Mouse (Mus musculus): Measurements from ENCODE around the gene Tnfaip2. TPM values are rescaled to one million over a fixed set of nuclear protein-coding genes. Genes with fewer than 3 reads are reported as not detected.
A peak's percentile ranks its signal among the peaks of the same experiment; 100 is the strongest.

The Tnfaip2 gene
- polyA plus RNA-seq, 1 experiment from 2014 or later = 79.5 TPM

GRCm38 (mm10) chr12:111489261-111489865, 47.1 kb downstream of the Tnfaip2 start:
- H3K9me3 ChIP-seq (ENCODE audit: low read length) = no peaks in the 10 kb centered on the region
- H3K36me3 ChIP-seq (replicated peaks; ENCODE audit: insufficient read depth, low read length) = no peaks in the 10 kb centered on the region
- ATAC-seq = no peak
- peaks cover 48% of the 10 kb centered on the region for H3K27me3 ChIP-seq (ENCODE audit: insufficient read depth, low read length)
- no peak for DNase-seq
- peaks cover 15% of the 10 kb centered on the region; the same call in 1 of the 2 replicates for H3K4me1 ChIP-seq (ENCODE audit: insufficient read depth)
- TF ChIP-seq EP300 (IDR thresholded peaks at IDR 0.05; ENCODE audit: low read depth) (no peak), CTCF (IDR thresholded peaks at IDR 0.05; ENCODE audit: low read depth) (no peak)
- WGBS (ENCODE audit: insufficient replicate concordance) = 62% methylated on average over 11 of the region's 11 CpGs
- H3K4me2 ChIP-seq (ENCODE audit: low read depth, low read length) = no peak overlapping the region
- no peak overlapping the region for H3K9ac ChIP-seq (replicated peaks)
- H3K4me3 ChIP-seq (ENCODE audit: low read depth, low read length) = no peak overlapping the region
- no peak overlapping the region for H3K27ac ChIP-seq (ENCODE audit: low read depth)

GRCm38 (mm10) chr12:111494931-111495330, 52.7 kb downstream of the Tnfaip2 start:
- ATAC-seq (no peak), DNase-seq (no peak)
- Histone ChIP-seq H3K4me1 (ENCODE audit: insufficient read depth) (0 out of 2 replicates have a peak, but pooled peaks cover 1% of the 10 kb centered on the region), H3K27ac (ENCODE audit: low read depth) (no peak overlapping the region), H3K27me3 (ENCODE audit: insufficient read depth, low read length) (0 out of 2 replicates have a peak, but pooled peaks cover 2% of the 10 kb centered on the region), H3K9ac (replicated peaks) (no peak overlapping the region), H3K36me3 (replicated peaks; ENCODE audit: insufficient read depth, low read length) (no peaks in the 10 kb centered on the region), H3K4me3 (ENCODE audit: low read depth, low read length) (no peak overlapping the region), H3K9me3 (ENCODE audit: low read length) (no peaks in the 10 kb centered on the region), H3K4me2 (ENCODE audit: low read depth, low read length) (no peak overlapping the region)
- TF ChIP-seq CTCF (IDR thresholded peaks at IDR 0.05; ENCODE audit: low read depth) (no peak), EP300 (IDR thresholded peaks at IDR 0.05; ENCODE audit: low read depth) (no peak)
- WGBS (ENCODE audit: insufficient replicate concordance) = 63% methylated on average over 4 of the region's 4 CpGs

GRCm38 (mm10) chr12:111497076-111497475, 54.8 kb downstream of the Tnfaip2 start:
- ATAC-seq = no peak
- Histone ChIP-seq H3K4me1 (ENCODE audit: insufficient read depth) (no peaks in the 10 kb centered on the region), H3K27ac (ENCODE audit: low read depth) (no peak overlapping the region), H3K9ac (replicated peaks) (no peak overlapping the region), H3K4me3 (ENCODE audit: low read depth, low read length) (no peak overlapping the region), H3K27me3 (ENCODE audit: insufficient read depth, low read length) (0 out of 2 replicates have a peak, but pooled peaks cover 2% of the 10 kb centered on the region), H3K9me3 (ENCODE audit: low read length) (no peaks in the 10 kb centered on the region), H3K4me2 (ENCODE audit: low read depth, low read length) (no peak overlapping the region), H3K36me3 (replicated peaks; ENCODE audit: insufficient read depth, low read length) (no peaks in the 10 kb centered on the region)
- TF ChIP-seq CTCF (IDR thresholded peaks at IDR 0.05; ENCODE audit: low read depth) (peak; percentile 65), EP300 (IDR thresholded peaks at IDR 0.05; ENCODE audit: low read depth) (no peak)
- peak; percentile 46 for DNase-seq
- 43% methylated on average over 2 of the region's 2 CpGs for WGBS (ENCODE audit: insufficient replicate concordance)

- H3K4me2 ChIP-seq (ENCODE audit: low read depth, low read length) = no peak overlapping the region
- DNase-seq (no peak), ATAC-seq (no peak)
- TF ChIP-seq EP300 (IDR thresholded peaks at IDR 0.05; ENCODE audit: low read depth) (no peak), CTCF (IDR thresholded peaks at IDR 0.05; ENCODE audit: low read depth) (no peak)
- no peak overlapping the region for H3K27ac ChIP-seq (ENCODE audit: low read depth)
- no peaks in the 10 kb centered on the region; the same call in 1 of the 2 replicates for H3K9me3 ChIP-seq (ENCODE audit: low read length)
- no peak overlapping the region for H3K9ac ChIP-seq (replicated peaks)
- no peak overlapping the region for H3K4me3 ChIP-seq (ENCODE audit: low read depth, low read length)
- 0 out of 2 replicates have a peak, but pooled peaks cover 2% of the 10 kb centered on the region for H3K27me3 ChIP-seq (ENCODE audit: insufficient read depth, low read length)
- H3K4me1 ChIP-seq (ENCODE audit: insufficient read depth) = no peaks in the 10 kb centered on the region
- no peaks in the 10 kb centered on the region for H3K36me3 ChIP-seq (replicated peaks; ENCODE audit: insufficient read depth, low read length)
- WGBS (ENCODE audit: insufficient replicate concordance) = 68% methylated on average over 5 of the region's 5 CpGs
Observed at GRCm38 (mm10) chr12:111499617-111500016, 57.3 kb downstream of the Tnfaip2 start.

GRCm38 (mm10) chr12:111500725-111501124, 58.5 kb downstream of the Tnfaip2 start:
- no peak for TF ChIP-seq EP300 (IDR thresholded peaks at IDR 0.05; ENCODE audit: low read depth)
- no peak for TF ChIP-seq CTCF (IDR thresholded peaks at IDR 0.05; ENCODE audit: low read depth)
- ATAC-seq (no peak), DNase-seq (no peak)
- Histone ChIP-seq H3K27ac (ENCODE audit: low read depth) (no peak overlapping the region), H3K4me3 (ENCODE audit: low read depth, low read length) (no peak overlapping the region), H3K9me3 (ENCODE audit: low read length) (no peaks in the 10 kb centered on the region; the same call in 1 of the 2 replicates), H3K9ac (replicated peaks) (no peak overlapping the region), H3K4me2 (ENCODE audit: low read depth, low read length) (no peak overlapping the region), H3K27me3 (ENCODE audit: insufficient read depth, low read length) (0 out of 2 replicates have a peak, but pooled peaks cover 2% of the 10 kb centered on the region), H3K36me3 (replicated peaks; ENCODE audit: insufficient read depth, low read length) (no peaks in the 10 kb centered on the region), H3K4me1 (ENCODE audit: insufficient read depth) (no peaks in the 10 kb centered on the region)
- 55% methylated on average over 5 of the region's 5 CpGs for WGBS (ENCODE audit: insufficient replicate concordance)

GRCm38 (mm10) chr12:111503063-111503567, 60.8 kb downstream of the Tnfaip2 start:
- Histone ChIP-seq H3K9ac (replicated peaks) (no peak overlapping the region), H3K4me1 (ENCODE audit: insufficient read depth) (no peaks in the 10 kb centered on the region; the same call in 1 of the 2 replicates), H3K36me3 (replicated peaks; ENCODE audit: insufficient read depth, low read length) (no peaks in the 10 kb centered on the region), H3K4me3 (ENCODE audit: low read depth, low read length) (no peak overlapping the region), H3K4me2 (ENCODE audit: low read depth, low read length) (no peak overlapping the region), H3K9me3 (ENCODE audit: low read length) (no peaks in the 10 kb centered on the region; the same call in 1 of the 2 replicates), H3K27ac (ENCODE audit: low read depth) (no peak overlapping the region), H3K27me3 (ENCODE audit: insufficient read depth, low read length) (no peaks in the 10 kb centered on the region)
- 56% methylated on average over 12 of the region's 12 CpGs for WGBS (ENCODE audit: insufficient replicate concordance)
- TF ChIP-seq CTCF (IDR thresholded peaks at IDR 0.05; ENCODE audit: low read depth) (no peak), EP300 (IDR thresholded peaks at IDR 0.05; ENCODE audit: low read depth) (no peak)
- DNase-seq (no peak), ATAC-seq (no peak)

Measured in liver, postnatal 0 days (tissue).